Mouse (Mus musculus) G1E-ER4 (cell line): ENCODE data around the gene Fam71e1. TPM values are rescaled to one million over a fixed set of nuclear protein-coding genes. Genes with fewer than 3 reads are reported as not detected.

Experiments used
- GATA1 ChIP-seq: IDR thresholded peaks from one replicate; pipeline ENCODE4 v1.8.0; 2012; ENCODE audit warnings: low read length, inconsistent platforms
- polyA plus RNA-seq: library from polyadenylated mRNA; stranded (reverse); fragments of >175 nt; gene quantifications from 2 replicates; pipeline ENCODE4 v1.2.3, GENCODE M21; 2012

Fam71e1 gene
- polyA plus RNA-seq, 1 experiment: 18.1 TPM

DNA sequence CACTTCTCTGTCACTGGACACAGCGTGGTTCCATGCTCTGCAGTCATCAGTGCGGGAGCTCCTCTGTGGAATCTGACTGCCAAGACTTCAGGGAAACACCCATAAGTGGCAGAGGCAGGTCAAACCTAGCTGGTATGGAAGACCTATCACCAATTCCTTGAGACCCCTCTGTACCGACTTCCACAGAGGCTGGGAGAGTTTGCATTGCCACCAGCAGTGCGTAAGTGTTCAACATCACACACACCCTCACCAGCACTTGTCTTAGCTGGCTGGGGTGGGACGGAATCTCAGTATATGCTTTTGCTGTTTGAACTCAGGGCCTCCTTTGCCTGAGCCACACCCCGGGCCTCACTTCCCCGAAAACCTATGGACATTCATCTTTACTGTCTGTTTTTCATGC, 8.4 kb upstream of the Fam71e1 start:
- no peak for TF ChIP-seq GATA1

DNA sequence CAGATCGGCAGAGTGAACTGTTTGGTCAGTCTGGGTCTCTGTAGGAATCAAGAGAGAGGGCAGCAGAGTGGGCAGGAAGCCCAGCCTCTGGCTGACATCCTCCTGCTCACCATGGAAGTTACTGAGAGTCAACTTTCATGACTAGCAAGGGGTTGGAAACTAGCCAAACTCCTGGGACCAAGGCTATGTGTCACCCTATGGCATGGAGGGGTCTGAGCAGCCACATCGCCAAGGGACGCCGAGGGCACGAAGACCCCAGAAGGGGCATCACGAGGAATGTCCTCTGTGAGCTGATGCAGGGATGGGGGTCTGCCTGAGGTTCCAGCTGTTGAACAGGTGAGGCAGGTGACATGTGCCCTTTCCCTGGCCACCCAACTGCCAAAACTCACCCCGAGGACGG, 7.8 kb upstream of the Fam71e1 start:
- no peak for TF ChIP-seq GATA1

DNA sequence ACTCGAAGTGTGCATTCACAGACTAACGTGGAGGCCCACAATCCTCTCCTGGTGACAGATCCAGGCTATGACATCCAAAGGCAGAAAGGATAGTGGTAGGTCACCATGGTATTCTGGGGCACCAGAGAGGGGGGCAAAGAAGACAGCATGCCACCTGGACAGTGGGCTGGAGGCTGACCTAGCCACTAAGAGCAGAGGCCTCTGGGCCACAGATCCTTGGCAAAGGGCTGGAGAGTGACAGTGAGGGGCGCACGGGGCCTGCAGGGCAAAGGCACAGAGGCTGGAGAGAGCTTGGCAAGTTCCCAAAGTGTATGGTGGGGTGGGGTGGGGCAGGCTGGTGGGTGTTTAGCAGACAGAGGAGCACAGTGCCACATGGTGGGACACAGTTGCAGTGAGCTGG, 6.1 kb upstream of the Fam71e1 start:
- TF ChIP-seq GATA1: no peak

DNA sequence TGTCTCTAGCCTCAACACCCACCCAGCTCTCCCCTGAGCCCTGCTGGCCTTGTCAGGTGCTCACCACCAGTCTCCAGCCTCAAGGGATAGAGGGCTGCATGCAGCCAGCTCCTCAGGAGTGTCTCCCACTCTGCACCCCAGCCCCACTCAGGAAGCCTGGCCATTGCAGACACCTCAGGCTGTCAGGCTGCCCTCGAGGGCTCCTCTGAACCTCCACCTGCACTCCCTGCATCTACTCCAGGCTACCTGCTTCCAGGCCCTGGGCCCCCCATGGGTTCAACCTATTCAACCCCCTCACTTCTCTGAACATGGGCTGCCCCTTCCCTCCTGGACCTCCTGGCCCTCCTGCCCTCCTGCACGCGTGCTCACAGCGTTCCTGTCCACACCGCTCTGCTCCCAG, 5.0 kb upstream of the Fam71e1 start:
- no peak for TF ChIP-seq GATA1

DNA sequence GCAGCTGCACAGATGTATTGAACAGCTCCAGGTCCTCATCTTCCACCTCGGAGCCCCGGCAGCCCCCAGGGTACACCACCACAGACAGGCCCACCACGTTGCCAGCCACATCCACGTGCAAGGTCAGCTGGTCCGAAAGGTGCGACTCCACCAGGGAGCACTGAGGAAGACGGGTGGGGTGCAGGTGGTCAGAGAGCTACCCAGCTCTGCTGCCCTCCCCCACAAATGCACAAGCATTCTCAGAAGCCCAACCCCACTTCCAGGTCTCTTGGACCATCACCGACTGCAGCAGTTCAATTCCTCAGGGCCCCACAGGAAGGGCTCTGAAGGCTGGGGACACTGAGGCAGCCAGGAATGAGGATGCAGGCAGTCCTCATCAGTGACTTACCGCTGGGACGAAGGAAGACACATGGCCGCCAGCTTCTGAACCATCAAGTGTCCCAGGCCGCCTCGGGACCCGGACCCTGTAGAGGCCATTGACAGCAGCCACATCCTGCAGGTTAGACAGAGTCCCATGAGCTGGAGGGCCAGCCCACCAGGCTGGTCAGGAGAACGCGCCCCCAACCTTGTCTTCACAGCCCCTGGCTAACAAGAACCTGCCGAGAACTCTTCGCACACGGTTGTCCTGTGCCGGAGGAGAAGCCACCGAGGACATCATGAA, 4.1 kb upstream of the Fam71e1 start:
- TF ChIP-seq GATA1: no peak

DNA sequence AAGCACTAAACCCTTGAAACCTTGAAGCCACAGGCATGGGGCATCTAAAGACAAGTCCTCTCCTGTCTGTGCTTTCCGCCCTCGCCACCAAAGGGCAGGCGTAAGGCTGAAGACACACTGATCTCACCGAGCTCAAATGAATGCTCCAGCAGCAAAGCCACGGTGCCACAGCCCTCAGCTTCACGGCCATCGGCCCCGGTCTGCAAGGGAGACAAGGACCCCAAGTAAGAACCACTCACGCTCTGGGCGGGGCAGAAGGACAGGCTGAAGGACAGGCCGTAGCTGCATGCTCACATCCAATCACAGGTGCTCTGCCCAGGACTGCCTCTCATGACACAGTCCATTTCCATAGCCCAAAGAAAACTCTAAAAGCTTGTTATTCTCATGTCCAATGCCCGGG, 1.7 kb upstream of the Fam71e1 start:
- TF ChIP-seq GATA1: no peak

DNA sequence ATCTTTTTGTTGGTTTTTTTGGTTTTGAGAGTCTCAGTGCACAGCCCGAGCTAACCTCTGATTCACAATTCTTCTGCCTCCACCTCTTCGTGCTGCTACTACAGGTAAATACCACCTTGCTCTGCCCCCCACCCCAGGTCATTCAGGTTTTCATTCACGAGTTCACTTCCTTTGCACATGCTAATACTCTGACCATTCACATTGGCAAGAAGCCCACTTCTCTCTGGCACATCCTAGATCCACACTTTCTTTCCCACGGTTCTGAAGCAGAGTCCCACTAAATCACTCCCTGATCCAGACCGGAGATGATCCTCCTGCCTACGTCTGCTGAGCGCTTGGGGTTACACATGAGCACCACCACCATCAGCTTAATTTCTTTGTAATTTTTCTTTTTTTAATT, 1.3 kb upstream of the Fam71e1 start:
- TF ChIP-seq GATA1: no peak

DNA sequence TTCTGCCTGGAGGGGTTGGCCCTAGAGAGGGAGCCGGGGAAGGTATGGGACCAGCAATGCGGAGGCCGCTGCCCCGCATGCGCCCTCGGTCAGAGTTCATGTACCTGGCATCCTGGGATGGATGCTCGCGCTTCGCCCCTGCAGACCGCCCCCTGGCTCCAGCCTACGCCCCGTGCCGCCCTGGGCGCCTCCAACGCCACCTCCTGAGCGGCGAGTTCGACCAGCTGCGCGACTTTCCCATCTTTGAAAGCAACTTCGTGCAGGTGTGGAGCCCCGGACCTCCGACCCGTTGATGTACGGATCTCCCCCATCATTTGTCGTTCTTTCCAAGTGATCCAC, 359 bp downstream of the Fam71e1 start:
- no peak for TF ChIP-seq GATA1

DNA sequence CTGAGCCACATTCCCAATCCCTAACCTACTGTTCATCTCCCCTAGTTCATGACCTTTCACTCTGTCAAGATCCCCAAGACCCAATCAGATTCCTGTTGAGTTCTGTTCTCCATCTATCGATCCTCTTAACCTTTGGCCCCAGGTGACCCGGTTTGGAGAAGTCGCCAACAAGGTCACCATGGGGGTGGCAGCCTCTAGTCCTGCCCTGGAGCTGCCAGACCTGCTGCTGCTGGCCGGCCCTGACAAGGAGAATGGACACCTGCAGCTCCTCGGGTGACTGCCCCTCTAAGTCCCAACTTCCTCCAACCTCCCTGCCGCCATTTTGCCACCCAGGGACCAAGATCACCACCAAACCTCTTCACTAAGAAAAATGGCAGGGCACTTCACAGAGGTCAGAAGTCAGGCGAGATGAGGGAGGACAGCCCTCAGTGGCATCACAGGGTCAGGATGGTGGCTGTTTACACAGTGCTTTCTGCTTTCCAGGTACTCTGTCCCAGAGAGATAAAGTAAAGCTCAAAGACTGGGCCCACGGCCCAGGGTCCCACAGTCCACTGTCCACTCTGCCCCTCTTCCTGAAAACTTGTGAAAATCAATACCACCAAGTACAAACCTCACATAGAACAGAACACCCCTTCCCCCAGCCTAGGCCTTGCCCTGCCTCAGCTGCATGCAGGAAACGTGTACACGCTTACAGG, 1.1 kb downstream of the Fam71e1 start:
- no peak for TF ChIP-seq GATA1

DNA sequence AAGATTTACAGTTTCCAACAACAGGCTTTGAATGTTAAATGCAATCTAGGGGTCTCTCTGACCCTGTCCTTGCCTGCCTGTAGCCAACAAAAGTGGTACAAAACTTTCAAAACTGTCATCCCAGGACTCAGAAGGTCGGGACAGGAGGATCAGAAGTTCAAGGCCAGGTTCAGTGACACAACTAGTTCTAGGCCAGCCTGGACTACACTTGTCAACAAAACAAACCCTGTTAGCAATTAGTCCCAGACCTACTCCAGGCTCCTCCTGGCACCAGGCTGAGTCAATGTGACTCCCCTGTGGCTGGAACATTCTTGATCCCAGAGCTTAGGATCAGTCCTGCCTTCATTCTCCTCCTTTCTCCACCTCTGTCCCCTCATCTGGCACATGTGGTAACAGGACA, 2.5 kb downstream of the Fam71e1 start:
- no peak for TF ChIP-seq GATA1

DNA sequence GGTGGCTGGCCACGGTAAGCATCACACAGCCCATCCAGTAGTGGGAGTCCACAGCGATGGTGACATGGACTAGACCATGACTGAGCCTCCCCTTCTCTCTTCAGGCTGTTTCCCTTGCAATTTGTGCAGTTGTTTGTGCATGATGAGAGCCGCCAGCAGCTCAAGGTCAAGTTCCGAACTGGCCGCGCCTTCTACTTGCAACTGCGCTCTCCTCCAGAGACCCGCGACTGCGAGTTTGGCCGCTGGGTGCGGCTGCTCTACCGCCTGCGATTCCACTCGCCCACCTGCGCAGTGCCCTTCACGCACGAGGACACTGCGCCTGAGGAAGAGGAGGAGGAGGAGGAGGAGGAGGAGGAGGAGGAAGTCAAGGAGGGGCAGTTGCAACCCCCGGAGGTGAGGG, 3.7 kb downstream of the Fam71e1 start:
- no peak for TF ChIP-seq GATA1

DNA sequence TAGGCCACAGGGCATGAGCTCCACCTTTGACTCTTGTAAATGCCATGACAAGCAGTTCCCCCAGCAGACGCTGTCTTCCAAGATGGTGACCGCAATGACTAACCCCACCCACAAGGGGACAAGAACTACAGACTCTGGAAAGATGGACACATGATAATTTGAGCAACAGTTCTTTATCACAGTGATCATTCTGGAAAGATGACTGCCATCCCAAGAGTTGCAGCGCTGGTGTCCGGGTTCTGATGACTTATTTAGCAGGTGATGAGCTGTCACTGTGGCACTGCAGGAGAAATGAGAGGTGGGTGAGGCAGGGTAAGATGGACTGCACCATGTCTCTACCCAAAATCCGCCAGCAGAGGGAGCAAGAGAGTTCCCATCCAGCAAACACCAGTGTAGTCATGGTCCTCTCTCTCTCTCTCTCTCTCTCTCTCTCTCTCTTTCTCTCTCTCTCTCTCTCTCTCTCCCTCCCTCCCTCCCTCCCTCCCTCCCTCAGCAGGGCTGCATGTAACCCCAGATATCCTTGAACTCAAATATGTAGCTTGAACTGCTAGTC, 5.3 kb downstream of the Fam71e1 start:
- no peak for TF ChIP-seq GATA1

DNA sequence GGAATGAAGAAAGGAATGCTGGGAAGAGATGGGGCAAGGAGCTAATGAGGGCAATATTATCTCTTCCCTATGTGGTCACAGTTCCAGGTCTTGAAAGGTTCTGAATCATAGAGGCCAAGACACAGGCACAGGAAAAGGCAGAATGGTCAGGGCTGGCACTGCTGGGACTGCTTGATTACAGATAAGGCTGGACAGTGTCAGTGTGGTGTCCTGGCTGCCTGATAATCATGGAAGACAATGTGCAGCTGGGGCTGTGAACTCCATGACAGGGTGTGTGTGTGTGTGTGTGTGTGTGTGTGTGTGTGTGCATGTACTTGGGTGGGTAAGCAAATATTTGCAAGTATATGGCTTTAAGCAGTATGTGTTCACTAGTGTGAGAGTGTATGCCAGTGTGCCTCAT, 11.1 kb downstream of the Fam71e1 start:
- no peak for TF ChIP-seq GATA1

DNA sequence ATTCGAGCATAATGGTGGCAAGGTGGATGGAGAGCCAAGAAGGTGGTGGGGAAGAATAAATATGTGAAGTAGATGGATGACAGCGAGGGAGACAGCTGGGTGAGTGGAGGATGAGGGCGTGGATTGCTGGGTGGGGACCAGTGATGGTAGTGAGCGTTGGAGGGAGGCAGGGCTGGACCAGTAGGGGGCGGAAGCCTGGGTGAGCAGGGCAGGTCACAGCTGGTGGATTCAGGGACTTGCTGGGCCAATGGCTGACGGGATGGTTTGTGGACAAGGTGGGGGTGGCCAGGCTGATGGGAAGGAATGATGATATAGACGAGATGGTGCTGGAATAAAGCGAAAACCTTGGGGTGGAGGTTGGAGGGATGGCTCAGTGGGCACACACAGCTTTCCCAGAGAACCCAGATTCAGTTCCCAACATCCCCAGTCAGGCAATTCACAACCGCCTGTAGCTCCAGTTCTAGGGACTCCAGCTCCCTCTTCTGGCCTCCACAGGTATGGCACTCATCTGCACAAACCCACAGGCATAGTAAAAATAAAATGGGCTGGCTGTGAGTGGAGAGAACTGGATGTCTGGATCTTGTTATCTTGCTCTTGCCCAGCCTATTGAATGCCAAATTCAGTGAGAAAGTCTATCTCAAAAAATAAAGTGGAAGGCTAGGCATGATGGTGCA, 23.0 kb downstream of the Fam71e1 start:
- no peak for TF ChIP-seq GATA1

DNA sequence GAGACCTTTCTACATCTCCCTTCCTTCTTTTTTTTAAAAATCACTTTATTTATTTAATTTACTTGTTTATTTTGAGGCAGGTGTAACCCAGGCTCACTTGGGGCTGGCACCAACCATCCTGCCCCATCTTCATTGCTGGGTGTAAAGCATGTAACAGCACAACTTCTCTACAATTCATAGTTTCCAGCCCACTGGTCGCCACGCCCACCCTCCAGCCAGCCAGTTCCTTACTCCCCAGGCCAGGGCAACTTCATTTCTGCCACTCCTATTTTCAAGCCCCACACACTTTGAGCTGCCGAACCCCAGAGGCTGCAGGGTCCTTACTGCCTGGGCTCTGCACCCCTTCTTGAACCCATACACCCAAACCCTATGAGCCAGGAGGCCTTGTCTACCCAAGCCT, 24.6 kb downstream of the Fam71e1 start:
- TF ChIP-seq GATA1: no peak

DNA sequence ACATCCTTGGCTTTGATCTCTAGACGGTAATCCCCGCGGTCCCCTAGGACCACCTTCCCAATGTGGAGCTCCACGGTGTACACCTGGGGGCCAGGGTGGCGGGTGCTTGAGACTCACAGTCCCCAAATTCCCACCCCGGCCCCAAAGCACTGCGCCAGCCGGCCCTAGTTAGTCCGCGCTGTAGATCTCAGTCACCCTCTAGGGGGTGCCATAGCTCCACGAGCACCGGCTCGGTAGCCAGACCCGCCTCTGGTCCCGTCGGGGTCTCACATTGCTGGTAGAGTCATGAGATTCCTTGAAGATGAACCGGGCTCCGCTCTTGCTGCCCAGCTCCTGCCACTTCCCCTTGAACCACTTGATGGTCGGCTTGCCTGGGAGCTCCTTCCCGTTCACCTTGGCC, 25.3 kb downstream of the Fam71e1 start:
- TF ChIP-seq GATA1: no peak

DNA sequence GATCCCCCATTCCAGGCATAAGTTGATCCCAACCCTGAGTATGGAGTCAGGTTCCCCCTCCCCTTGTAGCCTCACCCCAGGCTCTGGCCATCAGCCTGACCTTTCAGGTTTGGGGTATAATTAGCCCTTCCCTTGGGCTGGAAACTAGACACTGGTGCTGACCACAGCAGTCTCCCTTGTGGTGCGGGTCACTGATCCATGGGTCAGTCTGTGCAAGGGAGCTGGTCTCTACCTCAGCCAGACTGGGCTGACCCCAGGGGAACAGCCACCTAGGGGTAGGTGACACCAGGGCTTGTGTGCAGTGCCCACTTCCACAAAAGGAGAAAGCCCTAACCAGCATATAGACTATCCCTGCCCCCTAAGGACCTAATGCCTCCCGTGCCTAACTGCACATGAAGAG, 26.7 kb downstream of the Fam71e1 start:
- no peak for TF ChIP-seq GATA1
